Comparison of ENCODE assay signal across 26 mouse cellular contexts in genomic region chrX:107004496-107004895, GRCm38 (mm10).
"Had no signal": no experiment of that assay in that cellular context is flagged by ENCODE, and none has a peak within 500 bp of the region (broad histone marks: within the 10 kb centered on the region; RNA-seq: fewer than 3 reads in every experiment).

No protein-coding gene starts in this region.

- H3K27me3 ChIP-seq: heart, embryonic 13.5 days; heart, embryonic 15.5 days; hindbrain, embryonic 13.5 days; hindbrain, embryonic 15.5 days; kidney, embryonic 15.5 days; limb, embryonic 12.5 days; liver, embryonic 13.5 days had no signal

- DNase-seq: gastrocnemius, postnatal 14 days; gastrocnemius, postnatal 36 days; heart, adult 18-20 months; heart, postnatal 14 days; heart, postnatal 36 days; kidney, adult 11 months; kidney, adult 2 months; kidney, adult 9 months; kidney, postnatal 14 days; kidney, postnatal 36 days; layer of hippocampus, adult 9-11 months; layer of hippocampus, postnatal 36 days; left cerebral cortex, postnatal 4 days; liver; liver, embryonic 13.5 days had no signal

- H3K9me3 ChIP-seq: heart, embryonic 10.5 days; heart, embryonic 13.5 days; heart, embryonic 15.5 days; hindbrain, embryonic 13.5 days; hindbrain, embryonic 15.5 days; kidney, embryonic 15.5 days; limb, embryonic 12.5 days; liver, embryonic 13.5 days had no signal

- H3K4me2 ChIP-seq: heart, embryonic 13.5 days; heart, embryonic 15.5 days; hindbrain, embryonic 13.5 days; hindbrain, embryonic 15.5 days; kidney, embryonic 15.5 days; limb, embryonic 12.5 days; liver, embryonic 11.5 days; liver, embryonic 13.5 days had no signal

- H3K9ac ChIP-seq: heart, embryonic 13.5 days; heart, embryonic 15.5 days; hindbrain, embryonic 13.5 days; hindbrain, embryonic 15.5 days; kidney, embryonic 15.5 days; limb, embryonic 12.5 days; liver, embryonic 13.5 days had no signal

- ATAC-seq: hindbrain, postnatal 0 days; intestine, embryonic 16.5 days had no signal

- H3K4me1 ChIP-seq: heart, embryonic 10.5 days; heart, embryonic 13.5 days; heart, embryonic 15.5 days; hindbrain, embryonic 13.5 days; hindbrain, embryonic 15.5 days; kidney, embryonic 15.5 days; limb, embryonic 12.5 days; liver, embryonic 13.5 days had no signal

- H3K36me3 ChIP-seq: heart, embryonic 10.5 days; heart, embryonic 13.5 days; heart, embryonic 15.5 days; hindbrain, embryonic 13.5 days; hindbrain, embryonic 15.5 days; kidney, embryonic 15.5 days; limb, embryonic 12.5 days; liver, embryonic 13.5 days had no signal

- H3K27ac ChIP-seq: heart, embryonic 10.5 days; heart, embryonic 13.5 days; heart, embryonic 15.5 days; hindbrain, embryonic 13.5 days; hindbrain, embryonic 15.5 days; hindbrain, postnatal 0 days; kidney, embryonic 15.5 days; kidney, postnatal 0 days; limb, embryonic 12.5 days; liver, embryonic 13.5 days had no signal

- H3K4me3 ChIP-seq: heart, embryonic 10.5 days; heart, embryonic 13.5 days; heart, embryonic 15.5 days; hindbrain, embryonic 13.5 days; hindbrain, embryonic 15.5 days; kidney, embryonic 15.5 days; limb, embryonic 12.5 days; liver, embryonic 13.5 days had no signal
